Mouse (Mus musculus) monocyte, adult 5-6 weeks (primary cell): ENCODE results near the gene Ntm. TPM values are rescaled to one million over a fixed set of nuclear protein-coding genes. Genes with fewer than 3 reads are reported as not detected.

Source experiments
- ATAC-seq: fragments of 153-309, 156-312 bp; replicated peaks from 2 replicates; pipeline ENCODE4 v1.8.0; 2017; ENCODE audit warnings: mild to moderate bottlenecking; ENCODE audit not compliant: low TSS enrichment, insufficient number of reproducible peaks, severe bottlenecking, poor library complexity, low FRiP score
- total RNA-seq: library from RNA; stranded (forward); fragments of 200-1000, 200-491, 200-594 nt; gene quantifications from 3 replicates; pipeline ENCODE4 v1.2.3, GENCODE M21; 2017

Ntm gene
- total RNA-seq, 1 experiment from 2014 or later, result not detected

DNA sequence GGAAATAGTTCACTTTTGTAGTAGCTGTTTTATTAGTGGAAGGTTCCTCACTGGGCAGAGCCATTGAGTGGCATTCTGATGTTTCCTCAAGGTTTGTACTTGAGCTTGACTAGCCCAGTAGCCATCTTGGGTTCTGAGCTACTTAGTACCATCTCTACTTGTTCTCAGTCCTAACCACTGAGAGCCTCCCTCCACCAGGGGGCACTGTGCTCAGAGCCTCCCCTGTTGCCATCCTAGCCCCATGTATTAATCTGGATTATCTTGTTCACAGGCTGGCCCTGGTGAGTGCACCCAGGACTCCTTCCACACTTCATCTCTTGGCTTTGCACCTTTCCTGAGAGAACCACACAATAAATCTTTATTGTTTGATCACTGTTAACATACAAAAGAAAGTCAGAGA, 555.0 kb downstream of the Ntm start:
- no peak for ATAC-seq

DNA sequence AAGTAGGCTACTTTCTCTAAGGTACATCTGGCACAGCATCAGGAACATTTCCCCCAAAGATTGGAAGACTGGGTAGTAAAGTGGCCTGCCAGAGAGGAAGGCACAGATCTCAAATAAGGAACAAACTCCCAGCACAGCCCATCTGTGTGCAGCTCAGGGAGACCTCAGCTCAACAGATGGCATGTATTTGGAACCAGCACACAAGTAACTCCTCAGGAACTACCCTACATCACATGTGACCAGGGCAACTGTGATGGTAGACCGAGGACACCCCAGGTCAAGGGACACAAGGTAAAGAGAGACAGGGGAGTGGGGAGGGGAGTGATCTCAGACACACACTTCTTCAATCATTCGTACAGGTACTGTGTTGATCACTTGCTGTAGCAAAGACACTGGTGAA, 556.0 kb downstream of the Ntm start:
- ATAC-seq, result no peak

DNA sequence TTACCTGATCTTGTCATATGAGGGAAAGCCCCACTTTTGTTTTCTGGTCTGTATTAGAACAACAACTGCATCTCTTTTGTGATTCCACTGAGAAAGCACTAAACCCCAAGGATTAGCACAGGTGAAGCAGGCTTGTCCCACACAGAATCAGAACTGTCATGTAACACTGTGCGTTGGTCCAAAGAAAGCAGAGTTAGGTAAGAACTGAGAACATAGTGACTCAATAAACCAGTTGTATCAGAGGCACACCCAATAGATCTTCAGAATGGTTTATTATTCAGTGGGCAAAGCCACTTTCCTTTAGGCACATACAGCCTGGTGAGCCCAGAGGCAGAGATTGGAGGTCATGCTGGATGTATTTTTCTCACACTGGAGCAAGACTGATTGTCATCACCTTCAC, 556.9 kb downstream of the Ntm start:
- ATAC-seq, result no peak

DNA sequence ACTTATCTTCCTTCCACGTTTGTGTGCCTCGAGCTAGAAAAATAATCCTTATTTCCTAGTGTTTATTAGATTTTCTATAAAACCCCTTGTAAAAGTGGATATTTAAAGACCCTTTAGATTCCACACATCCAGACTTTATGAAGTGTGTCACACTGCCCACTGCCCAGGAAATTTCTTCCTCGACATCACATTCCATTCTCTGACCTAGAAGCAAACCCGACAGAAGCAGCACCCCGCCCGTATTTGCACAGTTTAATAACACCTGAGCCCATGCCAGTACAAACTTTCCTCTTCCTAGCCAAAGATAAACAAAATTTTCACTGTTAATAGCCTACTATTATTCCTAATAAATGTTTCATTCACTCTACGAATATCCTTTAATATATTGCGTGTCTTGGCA, 562.8 kb downstream of the Ntm start:
- no peak for ATAC-seq

DNA sequence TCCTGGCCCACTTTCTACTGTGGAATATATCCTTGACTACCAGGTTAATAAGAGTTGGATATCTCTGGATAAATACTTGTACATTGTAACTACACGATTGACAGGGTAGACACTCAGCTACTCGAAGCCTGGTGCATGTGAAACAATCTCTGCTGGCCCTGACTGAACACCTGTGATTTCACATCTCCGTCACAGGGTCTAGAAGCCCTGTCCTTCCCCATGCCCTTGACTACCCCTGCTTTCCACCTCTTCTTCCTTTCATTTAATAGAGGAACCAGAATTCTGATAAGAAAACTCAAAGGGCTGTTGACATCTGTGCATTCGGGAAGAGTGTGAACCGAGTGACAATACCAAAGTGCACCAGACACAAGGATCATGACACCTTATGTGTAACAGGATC, 566.8 kb downstream of the Ntm start:
- no peak for ATAC-seq

DNA sequence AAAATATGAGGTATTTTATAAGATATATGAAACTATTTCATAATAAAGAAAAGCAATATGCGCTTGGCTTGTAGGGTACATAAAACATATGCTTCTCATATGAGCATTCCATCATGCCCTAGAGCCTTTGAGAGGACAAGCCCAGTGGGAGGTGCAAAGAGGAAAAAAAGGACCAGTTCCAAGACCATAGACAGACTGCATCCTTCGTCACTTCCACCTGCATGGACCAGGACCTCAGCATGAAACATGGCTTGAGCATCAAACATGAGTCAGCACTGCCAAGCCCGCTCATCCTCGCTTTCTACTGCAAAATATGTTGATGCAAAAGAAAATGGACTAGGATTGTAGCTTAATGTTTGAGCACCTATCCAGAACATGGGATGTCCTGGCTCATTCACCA, 569.8 kb downstream of the Ntm start:
- no peak for ATAC-seq

DNA sequence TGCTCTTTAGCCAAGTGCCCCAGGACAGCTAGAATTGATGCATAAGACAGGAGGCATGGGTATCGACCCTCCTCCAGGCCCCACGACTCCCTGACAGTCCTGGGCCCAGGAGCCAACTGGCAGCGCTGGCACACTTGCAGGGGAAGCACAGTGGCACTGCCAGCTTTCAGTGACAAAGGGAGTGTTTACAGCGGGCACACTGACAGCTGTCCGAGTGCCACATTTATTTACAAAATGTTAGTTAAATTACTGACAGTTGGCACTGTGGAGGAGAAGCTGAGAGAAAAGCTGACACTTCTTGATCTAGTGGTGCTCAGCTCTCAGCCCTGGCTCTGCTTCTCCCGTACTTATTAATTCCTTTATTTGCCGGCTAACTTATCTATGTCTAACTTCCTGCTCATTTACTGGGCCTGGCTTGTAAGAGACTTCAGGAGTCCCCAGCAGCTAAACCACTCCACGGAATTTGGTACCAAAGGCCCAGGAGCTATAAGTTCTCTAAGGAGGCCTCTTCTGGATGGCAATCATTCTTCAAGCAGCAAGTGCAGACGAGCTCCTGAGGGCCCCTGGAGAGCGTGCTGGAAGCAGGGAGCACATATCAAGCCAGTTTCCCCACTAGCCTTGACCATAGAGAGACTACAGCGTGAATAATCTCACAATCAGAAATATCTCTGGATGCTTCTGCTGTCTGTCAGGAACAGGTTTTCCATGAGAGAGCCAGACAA, 572.0 kb downstream of the Ntm start:
- no peak for ATAC-seq

DNA sequence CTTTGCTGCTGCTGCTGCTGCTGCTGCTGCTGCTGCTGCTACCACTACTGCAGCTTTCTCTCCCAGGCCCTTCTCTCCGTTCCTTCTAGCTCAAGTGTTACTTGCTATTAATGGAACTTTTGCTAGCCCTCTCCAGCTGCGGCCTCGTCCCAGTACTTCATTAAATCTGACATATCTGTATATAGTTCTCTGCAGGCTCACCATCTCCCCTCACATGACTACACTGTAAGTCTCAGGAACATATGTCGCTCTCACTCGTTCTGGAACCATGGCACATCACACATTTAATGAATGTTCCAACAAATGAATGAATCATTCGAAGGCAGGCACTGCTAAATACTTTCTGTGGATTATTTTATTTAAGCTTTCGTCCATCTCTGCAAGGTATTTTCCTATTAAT, 573.7 kb downstream of the Ntm start:
- no peak for ATAC-seq

DNA sequence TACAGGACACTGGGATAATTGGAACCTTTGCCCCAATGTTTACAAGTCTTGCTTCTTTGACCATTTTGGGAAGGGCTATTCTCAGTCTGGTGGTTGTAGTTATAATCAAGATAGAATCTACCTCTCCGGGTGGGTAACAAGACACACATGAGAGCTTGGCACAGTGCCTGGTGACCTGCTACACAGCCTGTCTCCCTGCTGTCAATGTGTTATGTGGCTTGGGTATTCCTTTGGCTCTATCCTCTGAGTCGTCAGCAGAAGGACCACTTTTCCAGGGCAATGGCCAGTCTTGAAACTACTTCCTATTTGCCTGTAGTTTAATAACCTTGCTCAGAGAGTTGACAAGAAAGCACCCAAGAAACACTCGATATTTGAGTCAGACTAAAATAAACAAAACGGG, 575.8 kb downstream of the Ntm start:
- ATAC-seq, result no peak

DNA sequence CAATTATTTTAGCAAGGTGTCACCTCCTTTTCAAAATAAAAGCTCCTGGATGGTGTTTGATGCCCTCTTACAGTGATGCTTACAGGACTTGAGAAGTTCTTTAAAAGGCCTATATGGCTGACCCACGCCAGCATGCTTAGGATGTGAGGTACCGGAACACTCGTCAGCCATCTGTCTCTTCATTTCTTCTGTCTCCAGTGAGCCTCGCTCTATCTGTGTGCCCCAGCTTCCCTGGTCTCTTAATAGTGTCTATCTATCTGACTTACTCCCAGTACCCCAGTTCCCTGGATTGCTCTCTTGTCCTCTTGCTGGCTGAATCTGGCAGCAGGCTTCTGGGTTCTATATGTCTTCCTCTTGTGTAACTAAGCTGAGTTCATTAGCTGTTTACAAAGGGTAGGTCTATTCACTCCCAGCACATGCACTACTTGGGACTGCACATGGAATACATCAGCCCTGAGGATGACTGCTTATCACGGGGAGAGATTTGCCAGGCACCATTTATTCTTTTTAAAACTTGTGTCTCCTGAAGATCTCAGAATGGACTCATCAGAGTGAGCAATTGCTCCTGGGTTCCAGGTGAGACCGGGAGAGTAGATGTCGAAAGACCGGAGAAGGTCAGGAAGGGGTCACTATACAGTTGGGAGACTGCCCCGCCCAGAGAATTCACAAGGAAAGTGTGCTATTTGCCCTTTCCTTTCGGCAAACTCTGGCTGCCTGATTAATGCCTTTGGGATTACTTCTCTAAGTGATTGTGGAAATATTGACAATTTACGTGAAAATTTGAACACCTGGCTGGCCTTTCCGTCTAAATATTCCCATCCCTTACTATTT, 585.6 kb downstream of the Ntm start:
- ATAC-seq, result no peak

DNA sequence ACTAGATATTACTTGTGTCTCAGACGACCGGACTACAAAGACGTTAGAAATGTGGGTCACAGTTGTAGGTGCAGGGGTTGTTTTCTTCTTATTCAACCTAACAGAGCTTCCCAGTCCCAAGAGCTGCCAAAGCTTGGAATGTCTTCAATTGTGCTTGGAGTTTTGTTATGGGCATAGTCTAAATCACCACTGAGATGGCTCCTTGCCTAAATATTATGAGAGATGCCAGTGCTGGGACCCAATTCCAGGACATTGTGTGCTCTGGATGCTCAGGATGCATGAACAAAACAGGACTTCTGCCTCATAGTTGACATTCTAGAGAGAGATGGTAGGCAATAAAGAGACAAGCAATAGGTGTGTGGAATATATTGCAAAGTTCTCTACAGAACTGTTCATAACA, 591.6 kb downstream of the Ntm start:
- no peak for ATAC-seq

DNA sequence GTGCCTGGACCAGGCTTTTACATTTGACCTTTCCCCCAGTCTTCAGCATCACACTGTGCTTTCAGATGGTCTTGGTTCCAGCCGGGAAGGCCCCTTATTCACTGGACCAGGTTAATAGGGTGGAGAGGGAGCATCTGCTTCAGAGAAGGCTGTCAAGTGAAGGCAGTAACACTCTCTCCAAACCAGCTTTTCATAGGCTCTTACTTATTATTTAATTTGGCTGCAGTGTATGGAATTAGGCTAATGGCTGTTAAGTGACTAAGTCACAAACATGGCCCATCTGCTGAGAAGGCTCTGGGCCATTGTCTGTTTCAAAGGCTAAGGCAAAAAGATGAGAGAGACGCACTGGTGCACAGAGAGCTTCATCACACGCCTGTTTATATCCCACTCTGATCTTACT, 593.3 kb downstream of the Ntm start:
- no peak for ATAC-seq

DNA sequence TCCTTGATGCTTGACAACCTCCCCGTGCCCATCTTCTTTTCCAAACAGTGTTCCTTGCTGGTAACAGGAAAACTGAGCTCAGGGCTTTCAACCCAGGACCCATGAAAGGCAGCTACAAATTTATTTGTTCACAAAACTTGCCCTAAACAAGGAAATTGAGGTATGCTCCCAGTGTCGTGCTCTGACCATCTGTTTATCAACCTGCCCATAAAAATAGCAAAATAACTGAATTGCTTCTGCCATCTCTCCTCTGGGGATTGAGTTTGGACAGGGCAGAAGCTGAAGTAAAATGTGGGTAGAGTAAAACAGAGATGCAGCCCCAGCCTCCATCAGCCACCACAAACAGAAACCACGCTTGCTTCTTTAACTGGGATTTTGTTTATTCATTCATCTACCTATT, 594.6 kb downstream of the Ntm start:
- no peak for ATAC-seq

DNA sequence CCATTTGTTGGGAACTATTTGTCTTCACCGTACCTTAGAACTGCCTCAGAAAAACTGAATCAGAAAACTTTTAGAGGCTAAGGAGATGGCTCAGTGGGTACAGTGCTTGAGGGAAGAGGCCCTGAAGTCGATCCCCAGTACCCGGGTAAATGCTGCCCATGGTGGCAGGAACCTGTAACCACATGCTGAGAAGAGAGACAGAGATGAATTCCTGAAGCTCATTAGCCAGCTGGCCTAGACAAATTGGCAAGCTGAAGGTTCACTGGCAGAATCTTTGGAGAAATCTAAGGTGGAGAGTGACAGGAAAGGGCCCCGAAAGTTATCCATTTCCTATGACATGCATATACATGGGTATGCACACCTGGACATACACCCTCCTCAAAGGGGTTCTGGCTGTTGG, 605.1 kb downstream of the Ntm start:
- no peak for ATAC-seq

DNA sequence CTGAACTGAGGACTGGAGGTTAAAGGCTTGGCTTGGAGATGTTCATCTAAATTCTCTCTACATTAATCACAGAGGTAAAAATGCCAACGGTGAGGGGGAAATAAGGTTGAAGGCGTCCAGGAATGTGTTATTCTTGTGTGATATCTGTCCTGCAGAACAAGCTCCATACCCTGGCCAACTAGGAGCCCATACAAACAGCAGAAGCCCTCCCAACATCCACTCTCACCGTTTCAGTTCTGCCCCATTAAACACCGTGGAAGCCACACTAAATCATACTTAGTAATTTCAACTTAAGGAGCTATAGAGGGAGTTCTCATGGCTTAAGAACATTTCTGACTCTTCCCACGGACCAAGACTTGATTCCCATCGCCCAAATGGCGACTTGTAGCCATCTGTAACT, 620.6 kb downstream of the Ntm start:
- ATAC-seq, result no peak

DNA sequence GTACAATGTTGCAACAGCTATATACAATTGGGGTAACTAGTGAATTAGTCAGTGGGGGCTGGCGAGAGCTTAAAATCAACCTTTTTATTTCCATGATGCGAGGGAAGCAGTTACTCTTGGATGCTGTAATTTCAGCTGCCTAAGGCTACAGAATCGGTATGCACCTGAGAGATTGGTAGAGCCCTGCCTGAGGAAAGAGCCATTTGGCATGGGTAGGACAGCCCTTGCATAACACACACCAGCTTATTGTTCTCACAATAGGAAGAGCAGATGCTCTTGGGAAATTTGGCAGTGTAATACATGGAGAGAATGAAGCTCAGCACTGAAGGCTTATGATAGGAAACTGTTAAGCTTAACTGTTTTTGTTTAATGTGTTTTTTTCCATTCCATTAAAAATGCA, 621.6 kb downstream of the Ntm start:
- ATAC-seq, result no peak

DNA sequence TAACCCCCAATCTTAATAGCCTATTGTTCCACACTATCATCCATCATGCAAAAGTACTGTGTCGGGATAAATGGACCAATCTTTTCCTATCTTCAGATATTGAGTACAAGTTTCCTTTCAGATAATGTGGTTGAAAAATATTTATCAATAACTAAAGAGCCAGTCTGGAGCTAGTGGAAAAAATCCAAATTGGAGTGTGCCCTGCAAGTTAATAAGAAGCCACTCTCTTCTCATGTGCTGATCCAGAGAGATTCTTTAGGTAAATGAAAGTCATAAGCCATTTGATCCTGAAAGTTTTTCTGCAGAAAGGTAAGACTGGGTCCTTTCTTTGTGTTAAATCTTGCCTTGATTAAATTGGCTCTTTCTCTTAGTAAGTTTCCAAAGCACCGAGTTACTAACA, 627.3 kb downstream of the Ntm start:
- no peak for ATAC-seq

DNA sequence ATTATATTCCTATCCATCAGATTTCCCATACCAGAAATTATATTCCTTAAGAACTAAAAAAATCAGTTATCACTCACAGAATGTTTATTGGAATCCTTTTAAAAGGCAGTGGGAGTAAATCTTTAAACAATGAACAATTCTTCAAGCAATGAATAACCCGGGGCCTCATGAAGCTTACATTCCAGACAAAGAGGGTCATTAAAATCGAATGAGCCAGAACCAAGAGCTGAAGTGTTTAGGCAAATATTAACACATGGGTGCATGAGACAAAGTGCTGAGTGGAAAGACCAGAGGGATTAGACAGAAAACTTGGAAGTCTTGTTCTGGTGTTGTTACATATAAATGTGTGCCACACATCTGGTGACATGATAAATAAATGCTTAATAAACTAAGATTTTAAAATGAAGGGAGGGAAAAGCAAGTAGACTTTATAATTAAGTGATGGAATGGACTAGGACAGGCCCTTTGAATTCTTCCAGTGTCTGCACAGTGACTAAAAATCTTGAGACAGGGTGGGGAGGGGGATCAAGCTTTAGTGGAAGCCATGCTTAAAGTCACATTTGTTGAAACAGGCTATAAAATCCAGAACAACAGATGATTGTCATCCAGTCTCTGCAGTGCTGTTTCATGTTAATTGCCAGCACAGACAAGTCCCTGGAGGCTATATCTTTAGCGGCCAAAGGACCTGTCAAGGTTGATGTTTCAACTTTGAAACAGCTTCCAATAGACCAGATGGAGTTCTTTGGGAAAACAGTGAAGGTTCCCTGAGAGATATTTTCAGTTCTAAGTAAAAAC, 630.4 kb downstream of the Ntm start:
- no peak for ATAC-seq

DNA sequence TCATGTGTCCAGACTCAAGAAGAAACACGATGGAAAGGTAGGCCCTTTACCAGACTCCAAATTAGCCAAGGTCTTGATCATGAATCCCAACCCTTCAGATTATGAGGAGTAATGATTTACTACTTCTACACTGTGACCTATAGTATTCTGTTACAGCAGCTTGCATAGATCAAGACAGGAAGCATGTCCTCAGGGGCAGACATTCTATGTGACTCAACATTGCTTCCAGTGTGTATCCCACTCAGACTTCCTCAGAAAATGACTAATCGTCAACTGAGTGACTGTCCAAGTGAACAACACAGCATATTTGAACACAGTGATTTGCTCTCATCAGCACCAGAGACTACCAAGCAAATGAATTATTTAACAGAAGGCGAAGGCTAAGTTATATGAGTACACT, 632.5 kb downstream of the Ntm start:
- ATAC-seq, result no peak

DNA sequence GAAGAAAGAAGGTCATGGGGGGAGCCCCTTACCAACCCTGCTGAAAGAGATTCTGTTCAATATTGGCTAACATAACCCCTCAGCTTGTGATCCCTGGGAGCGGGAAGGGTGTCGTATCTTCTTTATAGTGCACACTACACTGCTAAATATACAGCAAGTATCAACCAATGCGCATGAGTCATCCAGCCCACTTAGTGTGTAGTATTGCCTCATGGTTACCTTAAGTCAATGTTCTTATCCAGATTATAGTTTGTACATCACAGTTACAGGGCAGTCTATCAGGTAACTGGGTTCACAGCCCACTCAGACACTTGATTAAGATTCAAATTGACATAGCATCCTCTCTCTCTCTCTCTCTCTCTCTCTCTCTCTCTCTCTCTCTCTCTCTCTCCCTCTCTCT, 636.7 kb downstream of the Ntm start:
- ATAC-seq, result no peak
